Mouse (Mus musculus) thymus, postnatal 4 days (tissue): ENCODE measurements around the gene Wwox.

Experiments
- DNase-seq: peaks from one replicate; pipeline ENCODE4 v3.0.0; 2021

The Wwox gene

GRCm38 (mm10) chr8:115290224-115290623 lies 850.8 kb downstream of the Wwox start:
- DNase-seq: no peak

GRCm38 (mm10) chr8:115296760-115297159 lies 857.3 kb downstream of the Wwox start:
- no peak for DNase-seq

GRCm38 (mm10) chr8:115302484-115302883 lies 863.0 kb downstream of the Wwox start:
- DNase-seq: no peak

GRCm38 (mm10) chr8:115307412-115307811 lies 868.0 kb downstream of the Wwox start:
- DNase-seq: no peak

GRCm38 (mm10) chr8:115311003-115311402 lies 871.5 kb downstream of the Wwox start:
- no peak for DNase-seq

GRCm38 (mm10) chr8:115312371-115312770 lies 872.9 kb downstream of the Wwox start:
- no peak for DNase-seq

- no peak for DNase-seq
These were observed 883.0 kb downstream of the Wwox start for GRCm38 (mm10) chr8:115322501-115322900.

GRCm38 (mm10) chr8:115330671-115331070 lies 891.2 kb downstream of the Wwox start:
- no peak for DNase-seq

GRCm38 (mm10) chr8:115333972-115334371 lies 894.5 kb downstream of the Wwox start:
- DNase-seq: no peak

GRCm38 (mm10) chr8:115336361-115336760 lies 896.9 kb downstream of the Wwox start:
- no peak for DNase-seq

- no peak for DNase-seq
These were observed 909.2 kb downstream of the Wwox start for GRCm38 (mm10) chr8:115348704-115349103.

GRCm38 (mm10) chr8:115350707-115351106 lies 911.3 kb downstream of the Wwox start:
- DNase-seq: no peak

- DNase-seq: no peak
These were observed 918.3 kb downstream of the Wwox start for GRCm38 (mm10) chr8:115357663-115358335.

- no peak for DNase-seq
These were observed 919.0 kb downstream of the Wwox start for GRCm38 (mm10) chr8:115358481-115358880.

- no peak for DNase-seq
These were observed 920.2 kb downstream of the Wwox start for GRCm38 (mm10) chr8:115359701-115360100.

- no peak for DNase-seq
These were observed 923.1 kb downstream of the Wwox start for GRCm38 (mm10) chr8:115362518-115362917.

- DNase-seq: no peak
These were observed 935.5 kb downstream of the Wwox start for GRCm38 (mm10) chr8:115374957-115375356.

- DNase-seq: no peak
These were observed 936.0 kb downstream of the Wwox start for GRCm38 (mm10) chr8:115375361-115376047.

- no peak for DNase-seq
These were observed 937.9 kb downstream of the Wwox start for GRCm38 (mm10) chr8:115377321-115377720.

- no peak for DNase-seq
These were observed 940.6 kb downstream of the Wwox start for GRCm38 (mm10) chr8:115380017-115380416.

- no peak for DNase-seq
These were observed 951.6 kb downstream of the Wwox start for GRCm38 (mm10) chr8:115390921-115391504.

GRCm38 (mm10) chr8:115395840-115396239 lies 956.4 kb downstream of the Wwox start:
- DNase-seq: no peak

- peak; percentile 51 for DNase-seq
These were observed 958.5 kb downstream of the Wwox start for GRCm38 (mm10) chr8:115397981-115398380.
